Mouse (Mus musculus) kidney, adult 2 months (tissue): ENCODE data around the gene 4933434E20Rik.

Experiments used
- CTCF ChIP-seq: fragments of 200-500 bp; conservative IDR thresholded peaks from 2 replicates; pipeline ENCODE4 v1.5.1; 2011; ENCODE audit warnings: low read depth, mild to moderate bottlenecking, control low read depth, low read length, moderate library complexity, mixed read lengths; ENCODE audit not compliant: insufficient read depth, insufficient read length
- POLR2A ChIP-seq: fragments of 200-500 bp; IDR thresholded peaks from one replicate; pipeline ENCODE4 v1.6.1; 2011; ENCODE audit warnings: low read depth, low read length, control low read depth

GRCm38 (mm10) chr3:90049691-90050090 lies 1.7 kb upstream of the 4933434E20Rik start:
- no peak for TF ChIP-seq CTCF
- no peak for TF ChIP-seq POLR2A
